Comparison of ENCODE assay signal across 26 mouse cellular contexts in the genomic region with DNA sequence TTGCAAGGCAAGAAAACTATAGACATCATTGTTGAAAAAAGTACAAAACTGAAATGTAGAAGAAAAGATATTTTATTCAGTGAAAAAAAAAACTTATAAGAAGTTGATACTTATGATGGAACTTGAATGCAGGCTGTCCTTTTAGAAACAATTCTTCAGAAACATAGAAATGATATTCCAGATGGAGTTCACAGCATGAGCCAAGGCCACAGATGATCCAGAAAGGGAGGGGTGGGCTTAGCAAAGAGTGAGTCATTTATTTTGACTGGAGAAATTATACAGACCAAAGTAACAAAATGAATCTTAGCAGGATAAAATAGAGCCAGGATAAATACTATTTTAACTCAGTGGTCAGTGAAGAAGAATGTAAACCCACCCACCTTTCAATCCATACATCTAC.
DNase-seq lines count a peak whose midpoint lies in the region; ATAC-seq lines count a peak whose summit lies in the region.
"Had no signal": no experiment of that assay in that cellular context is flagged by ENCODE, and none has a peak within 500 bp of the region (broad histone marks: within the 10 kb centered on the region; RNA-seq: fewer than 3 reads in every experiment).

No protein-coding gene starts in this region.

- H3K9me3 ChIP-seq in limb, embryonic 10.5 days (replicated peaks), result no peaks in the 10 kb centered on the region
- H3K9me3 ChIP-seq: embryonic facial prominence, embryonic 13.5 days; G1E; heart, embryonic 13.5 days; hindbrain, embryonic 12.5 days; limb, embryonic 13.5 days; lung, embryonic 15.5 days; neural tube, embryonic 15.5 days had no signal

- H3K4me3 ChIP-seq in limb, embryonic 10.5 days, result no peak overlapping the region
- H3K4me3 ChIP-seq: embryonic facial prominence, embryonic 13.5 days; gastrocnemius, adult 2 months; heart, adult 2 months; heart, embryonic 13.5 days; hindbrain, embryonic 12.5 days; limb, embryonic 13.5 days; lung, embryonic 15.5 days; neural tube, embryonic 15.5 days had no signal

- H3K4me1 ChIP-seq in limb, embryonic 10.5 days, result no peaks in the 10 kb centered on the region
- H3K4me1 ChIP-seq: embryonic facial prominence, embryonic 13.5 days; heart, embryonic 13.5 days; hindbrain, embryonic 12.5 days; limb, embryonic 13.5 days; lung, embryonic 15.5 days; neural tube, embryonic 15.5 days had no signal

- H3K27ac ChIP-seq in limb, embryonic 10.5 days, result no peak overlapping the region
- H3K27ac ChIP-seq: embryonic facial prominence, embryonic 13.5 days; gastrocnemius, adult 2 months; heart, adult 2 months; heart, embryonic 13.5 days; hindbrain, embryonic 12.5 days; limb, embryonic 13.5 days; lung, embryonic 15.5 days; neural tube, embryonic 15.5 days had no signal

- H3K36me3 ChIP-seq in limb, embryonic 10.5 days, result no peaks in the 10 kb centered on the region
- H3K36me3 ChIP-seq: embryonic facial prominence, embryonic 13.5 days; G1E; heart, embryonic 13.5 days; hindbrain, embryonic 12.5 days; limb, embryonic 13.5 days; lung, embryonic 15.5 days; neural tube, embryonic 15.5 days had no signal

- no peaks in the 10 kb centered on the region for H3K27me3 ChIP-seq in limb, embryonic 10.5 days (ENCODE audit: low read depth, poor library complexity, severe bottlenecking)
- H3K27me3 ChIP-seq: embryonic facial prominence, embryonic 13.5 days; heart, embryonic 13.5 days; hindbrain, embryonic 12.5 days; limb, embryonic 13.5 days; lung, embryonic 15.5 days; neural tube, embryonic 15.5 days had no signal

- peak; percentile 85 for ATAC-seq in cerebellum, adult (ENCODE audit: insufficient number of reproducible peaks, low FRiP score, low TSS enrichment)
- ATAC-seq: forebrain, embryonic 16.5 days; intestine, embryonic 16.5 days had no signal

- no peak for DNase-seq in cerebellum, postnatal 4 days (ENCODE audit: low spot score in 2 of 2)
- peak; percentile 76 for DNase-seq in brain, adult 2 months (ENCODE audit: low read depth, low spot score)
- DNase-seq in cerebellum, adult 8-10 months, result peak; percentile 34
- DNase-seq in cerebellum, postnatal 25 days, result peak; percentile 32 to 59
- no peak for DNase-seq in limb, embryonic 10.5 days (ENCODE audit: low spot score)
- no peak for DNase-seq in heart, postnatal 4 days
- DNase-seq: adrenal gland, adult 8-10 months; gastrocnemius, adult 2 months; gastrocnemius, postnatal 36 days; heart, adult 2 months; kidney, adult 9 months; kidney, postnatal 10 days; lung, postnatal 36 days; retina, postnatal 1 day; right cerebral cortex, postnatal 14 days; thymus, postnatal 4 days had no signal

Comparison
In these comparisons a context has a peak if more than half of its experiments do, and no peak if none do; other contexts are left out.
1. DNase-seq: peak in brain, adult 2 months (single experiment), cerebellum, adult 8-10 months (single experiment) and cerebellum, postnatal 25 days (2 of 2); none in cerebellum, postnatal 4 days (0 of 2), limb, embryonic 10.5 days (single experiment) and heart, postnatal 4 days (single experiment).